Mouse (Mus musculus): ENCODE results near the gene Zc3h4.
A peak's percentile ranks its signal among the peaks of the same experiment; 100 is the strongest.

- TF ChIP-seq POLR2A (IDR thresholded peaks at IDR 0.05; ENCODE audit: borderline replicate concordance, insufficient read depth, low read length) (0 out of 2 replicates have a peak, but pooled peaks have one; percentile 35), CTCF (IDR thresholded peaks at IDR 0.05; ENCODE audit: borderline replicate concordance, insufficient read depth, low read depth, low read length) (no peak)
Observed at GRCm38 (mm10) chr7:16452587-16453073, 51.9 kb downstream of the Zc3h4 start, which contains the start of gene Tmem160.

Measured in cerebellum, adult 2 months (tissue).